Mouse (Mus musculus) retina, embryonic 14.5 days (tissue): ENCODE data around the gene H2-K1.
"Not testable (repeated sequence)": the region's sequence is repeated elsewhere in the genome, so short reads cannot be mapped to it uniquely, and the experiment has no call there.

Source experiments
- DNase-seq: peaks from one replicate; pipeline ENCODE4 v3.0.0-alpha.2; 2015; ENCODE audit warnings: low spot score

Gene H2-K1

GRCm38 (mm10) chr17:33954646-33955554, 45.2 kb downstream of the H2-K1 start:
- DNase-seq = no peak

GRCm38 (mm10) chr17:33953961-33954565, 46.1 kb downstream of the H2-K1 start:
- DNase-seq = no peak

- DNase-seq = no peak
Observed at GRCm38 (mm10) chr17:33953310-33953709, 46.8 kb downstream of the H2-K1 start.

GRCm38 (mm10) chr17:33952879-33953278, 47.3 kb downstream of the H2-K1 start:
- DNase-seq = no peak

GRCm38 (mm10) chr17:33952015-33952414, 48.1 kb downstream of the H2-K1 start:
- DNase-seq = not testable (repeated sequence)

- DNase-seq = peak; percentile 89
Observed at GRCm38 (mm10) chr17:33951021-33951946, 48.9 kb downstream of the H2-K1 start, which contains the start of gene B3galt4. B3galt4 (minus strand) TSS chr17:33951488.

- DNase-seq = no peak
Observed at GRCm38 (mm10) chr17:33950131-33950625, 50.0 kb downstream of the H2-K1 start.

GRCm38 (mm10) chr17:33948905-33949537, 51.1 kb downstream of the H2-K1 start:
- DNase-seq = no peak

GRCm38 (mm10) chr17:33948090-33948904, 51.9 kb downstream of the H2-K1 start:
- no peak for DNase-seq

- DNase-seq = no peak
Observed at GRCm38 (mm10) chr17:33947430-33948089, 52.6 kb downstream of the H2-K1 start.
